Mouse (Mus musculus) ES-Bruce4 (cell line): ENCODE data around the gene Cpd.

Source experiments
- CTCF ChIP-seq: IDR thresholded peaks from one replicate; pipeline ENCODE4 v1.8.1; 2011; ENCODE audit warnings: low read depth, low read length
- EP300 ChIP-seq: IDR thresholded peaks from 2 replicates; pipeline ENCODE4 v1.6.1; 2011; ENCODE audit warnings: low read depth, low read length; ENCODE audit not compliant: insufficient read depth
- POLR2A ChIP-seq: IDR thresholded peaks from one replicate; pipeline ENCODE4 v1.8.1; 2011; ENCODE audit warnings: low read length; ENCODE audit not compliant: insufficient read depth

DNA sequence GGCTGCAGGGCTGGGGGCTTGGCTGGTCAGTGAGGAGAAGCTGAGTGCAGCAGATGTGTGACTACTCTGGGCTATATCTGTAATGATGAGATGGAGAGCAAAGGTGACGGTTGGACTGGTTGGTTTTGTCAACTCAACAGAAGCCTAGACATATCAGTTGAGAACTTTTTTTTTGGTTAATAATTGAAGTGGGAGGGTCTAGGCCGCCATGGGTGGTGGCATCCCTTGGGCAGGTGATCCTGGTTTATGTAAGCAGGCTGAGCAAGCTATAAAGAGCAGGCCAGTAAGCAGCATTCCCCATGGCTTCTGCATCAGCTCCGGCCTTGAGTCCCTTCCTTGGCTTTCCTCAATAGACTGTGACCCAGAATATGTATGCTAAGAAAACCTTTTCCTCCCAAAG is 43.6 kb downstream of the Cpd start:
- TF ChIP-seq POLR2A: no peak
- no peak for TF ChIP-seq CTCF
- no peak for TF ChIP-seq EP300
